Mouse (Mus musculus) bone marrow macrophage, adult 2 months (primary cell): ENCODE data around the gene 4921517D22Rik.

Experiments used
- CTCF ChIP-seq: IDR thresholded peaks from 2 replicates; pipeline ENCODE4 v1.5.1; 2012; ENCODE audit warnings: low read depth, mild to moderate bottlenecking, low read length, moderate library complexity
- POLR2A ChIP-seq: IDR thresholded peaks from 2 replicates; pipeline ENCODE4 v1.6.1; 2012; ENCODE audit warnings: mild to moderate bottlenecking, low read depth, low read length, borderline replicate concordance

DNA sequence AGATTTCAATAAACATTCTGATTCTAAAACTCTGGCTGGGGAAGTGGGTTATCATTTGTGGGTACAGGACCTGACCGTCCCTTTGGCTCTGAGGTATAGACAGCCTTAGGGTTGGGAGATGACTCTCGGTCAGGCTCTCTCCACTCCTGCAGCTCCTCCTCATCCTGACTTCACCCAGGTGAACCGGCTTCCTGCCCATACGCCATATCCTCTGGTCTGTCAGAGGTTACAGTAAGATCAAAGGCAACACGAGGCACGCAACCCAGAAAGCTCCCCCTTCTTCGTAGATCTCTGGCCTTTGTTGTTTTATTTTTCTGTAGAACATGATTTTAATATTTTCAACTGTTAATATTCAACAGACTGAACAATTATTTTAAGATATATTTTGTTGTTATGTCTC lies 1.9 kb upstream of the 4921517D22Rik start:
- TF ChIP-seq CTCF (no peak), POLR2A (no peak)
